Mouse (Mus musculus): ENCODE measurements at regions not wholly inside any gene's neighbourhood (a gene's known extent, or its start where the extent isn't known, plus 50 kb on each side); places are given as distances from the start of the nearest gene placed in this dataset.

GRCm38 (mm10) chr15:68719486-68719885, 2218.8 kb upstream of the Lrrc6 start:
- WGBS = 73% methylated on average over 12 of the region's 12 CpGs

GRCm38 (mm10) chr15:68714337-68714736, 2213.6 kb upstream of the Lrrc6 start:
- Histone ChIP-seq H3K4me1 (no peaks in the 10 kb centered on the region), H3K27me3 (no peaks in the 10 kb centered on the region), H3K4me3 (no peak overlapping the region), H3K36me3 (no peaks in the 10 kb centered on the region), H3K27ac (no peak overlapping the region), H3K4me2 (replicated peaks) (no peak overlapping the region), H3K9ac (no peak overlapping the region), H3K9me3 (no peaks in the 10 kb centered on the region)
- no peak for ATAC-seq (ENCODE audit: insufficient number of reproducible peaks, insufficient read depth, low FRiP score, low TSS enrichment)
- 83% methylated on average over 4 of the region's 4 CpGs for WGBS

More at GRCm38 (mm10) chr15:68719486-68719885, 2218.8 kb upstream of the Lrrc6 start:
- no peak for ATAC-seq (ENCODE audit: insufficient number of reproducible peaks, insufficient read depth, low FRiP score, low TSS enrichment)
- Histone ChIP-seq H3K9ac (no peak overlapping the region), H3K36me3 (no peaks in the 10 kb centered on the region), H3K27me3 (no peaks in the 10 kb centered on the region), H3K27ac (no peak overlapping the region), H3K4me3 (no peak overlapping the region), H3K4me2 (replicated peaks) (no peak overlapping the region), H3K4me1 (no peaks in the 10 kb centered on the region), H3K9me3 (no peaks in the 10 kb centered on the region)

- H3K9ac ChIP-seq = no peak overlapping the region
- H3K9me3 ChIP-seq = no peaks in the 10 kb centered on the region
- H3K4me2 ChIP-seq (replicated peaks) = no peak overlapping the region
- H3K27ac ChIP-seq = no peak overlapping the region
- no peak overlapping the region for H3K4me3 ChIP-seq
- no peaks in the 10 kb centered on the region for H3K4me1 ChIP-seq
- H3K36me3 ChIP-seq = no peaks in the 10 kb centered on the region
- ATAC-seq (ENCODE audit: insufficient number of reproducible peaks, insufficient read depth, low FRiP score, low TSS enrichment) = no peak
- H3K27me3 ChIP-seq = no peaks in the 10 kb centered on the region
- 75% methylated on average over 3 of the region's 3 CpGs for WGBS
Measured at GRCm38 (mm10) chr15:68707306-68707705, 2206.6 kb upstream of the Lrrc6 start.

DNA sequence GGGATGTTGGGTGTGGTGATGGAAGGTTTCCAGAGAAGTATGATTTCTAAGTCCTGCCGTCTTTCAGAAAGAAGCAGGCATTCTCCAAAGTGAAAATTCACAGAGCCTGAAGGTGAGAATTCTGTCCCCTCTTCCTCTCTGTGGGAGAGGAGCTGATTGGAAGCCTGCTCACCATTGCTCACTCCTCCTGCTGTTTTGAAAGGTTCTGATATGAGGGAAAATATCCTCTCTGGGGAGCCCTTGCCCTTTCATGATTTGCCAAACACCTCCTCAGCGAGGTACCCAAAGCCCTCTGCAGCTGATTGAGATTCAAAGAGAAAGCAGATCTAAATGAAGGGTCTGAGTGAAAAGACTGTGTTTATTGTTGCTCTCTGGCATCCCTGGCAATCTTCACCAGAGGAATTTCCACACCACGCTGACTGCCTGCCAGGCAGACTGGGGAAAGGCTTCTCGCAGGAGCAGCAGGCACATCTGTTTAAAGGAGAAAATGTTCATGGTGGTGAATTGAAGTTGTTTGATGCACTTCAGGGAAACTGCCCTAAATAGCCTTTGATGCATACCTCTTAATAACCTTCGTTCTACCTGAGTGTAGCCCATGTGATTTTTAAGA, 2194.4 kb upstream of the Lrrc6 start:
- WGBS = 34% methylated on average over 5 of the region's 5 CpGs
- no peak for ATAC-seq (ENCODE audit: insufficient number of reproducible peaks, insufficient read depth, low FRiP score, low TSS enrichment)
- no peak overlapping the region for H3K27ac ChIP-seq
- H3K4me3 ChIP-seq = no peak overlapping the region
- H3K9ac ChIP-seq = no peak overlapping the region
- no peak overlapping the region for H3K4me2 ChIP-seq (replicated peaks)
- H3K36me3 ChIP-seq = no peaks in the 10 kb centered on the region
- H3K9me3 ChIP-seq = no peaks in the 10 kb centered on the region
- H3K27me3 ChIP-seq = no peaks in the 10 kb centered on the region
- H3K4me1 ChIP-seq = no peaks in the 10 kb centered on the region

DNA sequence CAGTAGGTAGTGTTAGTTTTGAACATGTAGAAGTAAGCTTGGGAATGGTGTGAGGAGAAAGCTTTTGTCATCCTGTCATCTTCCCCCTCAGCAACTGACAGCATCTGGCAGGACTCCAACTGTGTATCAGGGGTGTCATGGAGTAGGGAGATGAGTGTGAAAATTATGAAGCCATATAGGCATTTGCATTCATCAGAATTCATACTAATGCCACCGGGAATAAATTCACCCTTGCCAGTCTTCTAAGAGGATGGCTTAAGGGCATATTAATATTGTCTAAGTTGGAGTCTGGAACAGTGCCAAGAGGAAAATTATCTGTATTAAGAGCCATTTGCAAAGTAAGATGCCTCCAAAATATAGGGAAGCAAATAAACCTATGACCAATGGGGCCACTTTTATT, 2166.8 kb upstream of the Lrrc6 start:
- Histone ChIP-seq H3K4me3 (no peak overlapping the region), H3K27me3 (no peaks in the 10 kb centered on the region), H3K36me3 (no peaks in the 10 kb centered on the region), H3K4me1 (no peaks in the 10 kb centered on the region), H3K4me2 (replicated peaks) (no peak overlapping the region), H3K9ac (no peak overlapping the region), H3K9me3 (no peaks in the 10 kb centered on the region), H3K27ac (no peak overlapping the region)
- ATAC-seq (ENCODE audit: insufficient number of reproducible peaks, insufficient read depth, low FRiP score, low TSS enrichment) = no peak
- WGBS = 86% methylated on average over 1 of the region's 1 CpGs

DNA sequence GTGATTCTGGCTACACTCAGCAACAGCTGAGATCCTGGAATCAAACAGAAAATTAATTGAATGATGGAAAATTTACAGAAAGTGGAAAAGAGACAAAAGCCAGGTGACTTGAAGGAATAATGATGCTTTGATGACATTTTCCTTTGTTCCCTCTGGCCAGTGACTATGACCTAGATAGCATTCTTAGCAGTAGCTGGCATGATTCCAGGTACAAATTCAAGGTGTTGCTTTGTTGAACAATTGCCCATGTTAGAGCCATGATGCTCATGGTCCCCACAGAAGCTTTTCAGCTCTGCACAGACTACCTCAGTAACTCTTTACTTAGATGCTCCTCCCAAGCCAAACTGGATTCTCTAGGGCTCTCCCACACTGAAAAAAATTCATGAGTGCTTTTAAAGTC, 2164.6 kb upstream of the Lrrc6 start:
- no peak for ATAC-seq (ENCODE audit: insufficient number of reproducible peaks, insufficient read depth, low FRiP score, low TSS enrichment)
- H3K27me3 ChIP-seq = no peaks in the 10 kb centered on the region
- no peak overlapping the region for H3K4me2 ChIP-seq (replicated peaks)
- H3K36me3 ChIP-seq = no peaks in the 10 kb centered on the region
- no peaks in the 10 kb centered on the region for H3K9me3 ChIP-seq
- H3K4me1 ChIP-seq = no peaks in the 10 kb centered on the region
- H3K9ac ChIP-seq = no peak overlapping the region
- H3K4me3 ChIP-seq = no peak overlapping the region
- no peak overlapping the region for H3K27ac ChIP-seq

DNA sequence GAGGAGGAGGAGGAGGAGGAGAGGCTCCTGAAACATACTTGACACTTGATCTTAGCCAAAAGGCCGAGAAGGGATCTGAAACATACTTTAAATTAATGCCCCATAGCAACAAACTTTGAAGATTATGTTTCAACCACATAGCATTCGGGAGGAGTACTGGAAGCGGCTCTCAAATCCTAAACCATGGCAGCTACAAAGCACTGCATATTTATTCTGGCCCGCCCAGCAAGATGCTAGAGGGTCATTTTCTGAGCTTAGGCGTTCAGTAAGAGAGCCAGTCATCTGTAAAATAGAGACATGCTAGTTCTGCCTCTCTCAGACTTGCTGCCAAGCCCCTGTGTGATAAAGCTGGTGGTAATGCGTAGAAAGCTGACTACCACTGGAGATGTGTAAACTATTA, 2156.0 kb upstream of the Lrrc6 start:
- Histone ChIP-seq H3K4me1 (no peaks in the 10 kb centered on the region), H3K9me3 (no peaks in the 10 kb centered on the region), H3K4me3 (no peak overlapping the region), H3K27ac (no peak overlapping the region), H3K36me3 (no peaks in the 10 kb centered on the region), H3K9ac (no peak overlapping the region), H3K27me3 (no peaks in the 10 kb centered on the region), H3K4me2 (replicated peaks) (no peak overlapping the region)
- WGBS = 39% methylated on average over 6 of the region's 6 CpGs
- ATAC-seq (ENCODE audit: insufficient number of reproducible peaks, insufficient read depth, low FRiP score, low TSS enrichment) = no peak

- no peak for ATAC-seq (ENCODE audit: insufficient number of reproducible peaks, insufficient read depth, low FRiP score, low TSS enrichment)
- Histone ChIP-seq H3K27ac (no peak overlapping the region), H3K27me3 (no peaks in the 10 kb centered on the region), H3K4me1 (no peaks in the 10 kb centered on the region), H3K4me2 (replicated peaks) (no peak overlapping the region), H3K9ac (no peak overlapping the region), H3K4me3 (no peak overlapping the region), H3K36me3 (no peaks in the 10 kb centered on the region), H3K9me3 (no peaks in the 10 kb centered on the region)
- WGBS = 87% methylated on average over 3 of the region's 3 CpGs
Measured at GRCm38 (mm10) chr15:68655046-68655445, 2154.3 kb upstream of the Lrrc6 start.

DNA sequence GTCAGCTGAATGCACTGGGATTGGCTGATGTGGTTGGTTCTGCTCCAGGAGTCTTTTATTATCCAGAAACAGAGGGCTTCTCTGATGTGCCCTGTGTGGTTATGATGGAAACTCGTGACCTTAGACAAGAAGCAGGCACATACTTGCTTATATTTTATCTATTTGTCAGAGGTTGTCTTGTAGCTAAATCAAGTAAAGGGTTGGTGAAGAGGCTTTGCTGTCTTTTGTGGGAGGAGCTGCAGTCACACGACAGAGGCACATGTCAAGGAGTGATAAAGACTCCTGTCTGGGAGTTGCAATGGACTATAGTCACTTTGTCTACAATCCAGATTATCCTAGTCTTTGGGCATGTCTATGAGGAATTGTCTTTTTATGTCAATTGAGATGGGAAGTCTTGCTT, 2149.9 kb upstream of the Lrrc6 start:
- no peak for ATAC-seq (ENCODE audit: insufficient number of reproducible peaks, insufficient read depth, low FRiP score, low TSS enrichment)
- no peaks in the 10 kb centered on the region for H3K27me3 ChIP-seq
- H3K9me3 ChIP-seq = no peaks in the 10 kb centered on the region
- 75% methylated on average over 2 of the region's 2 CpGs for WGBS
- no peak overlapping the region for H3K4me3 ChIP-seq
- H3K4me2 ChIP-seq (replicated peaks) = no peak overlapping the region
- no peaks in the 10 kb centered on the region for H3K36me3 ChIP-seq
- peaks cover 3% of the 10 kb centered on the region; the same call in 1 of the 2 replicates for H3K4me1 ChIP-seq
- no peak overlapping the region for H3K27ac ChIP-seq
- no peak overlapping the region for H3K9ac ChIP-seq

GRCm38 (mm10) chr15:68650033-68650432, 2149.3 kb upstream of the Lrrc6 start:
- H3K27me3 ChIP-seq = no peaks in the 10 kb centered on the region
- peaks cover 3% of the 10 kb centered on the region; the same call in 1 of the 2 replicates for H3K4me1 ChIP-seq
- H3K27ac ChIP-seq = no peak overlapping the region
- no peak overlapping the region for H3K9ac ChIP-seq
- no peak overlapping the region for H3K4me2 ChIP-seq (replicated peaks)
- no peaks in the 10 kb centered on the region for H3K9me3 ChIP-seq
- no peak overlapping the region for H3K4me3 ChIP-seq
- no peaks in the 10 kb centered on the region for H3K36me3 ChIP-seq
- no peak for ATAC-seq (ENCODE audit: insufficient number of reproducible peaks, insufficient read depth, low FRiP score, low TSS enrichment)
- 59% methylated on average over 3 of the region's 3 CpGs for whole genome bisulfite sequencing

GRCm38 (mm10) chr15:68646865-68647264, 2146.2 kb upstream of the Lrrc6 start:
- Histone ChIP-seq H3K4me2 (replicated peaks) (no peak overlapping the region), H3K27ac (no peak overlapping the region), H3K36me3 (no peaks in the 10 kb centered on the region), H3K9ac (no peak overlapping the region), H3K4me1 (peaks cover 3% of the 10 kb centered on the region; the same call in 1 of the 2 replicates), H3K4me3 (no peak overlapping the region), H3K27me3 (no peaks in the 10 kb centered on the region), H3K9me3 (no peaks in the 10 kb centered on the region)
- 71% methylated on average over 3 of the region's 3 CpGs for WGBS
- no peak for ATAC-seq (ENCODE audit: insufficient number of reproducible peaks, insufficient read depth, low FRiP score, low TSS enrichment)

DNA sequence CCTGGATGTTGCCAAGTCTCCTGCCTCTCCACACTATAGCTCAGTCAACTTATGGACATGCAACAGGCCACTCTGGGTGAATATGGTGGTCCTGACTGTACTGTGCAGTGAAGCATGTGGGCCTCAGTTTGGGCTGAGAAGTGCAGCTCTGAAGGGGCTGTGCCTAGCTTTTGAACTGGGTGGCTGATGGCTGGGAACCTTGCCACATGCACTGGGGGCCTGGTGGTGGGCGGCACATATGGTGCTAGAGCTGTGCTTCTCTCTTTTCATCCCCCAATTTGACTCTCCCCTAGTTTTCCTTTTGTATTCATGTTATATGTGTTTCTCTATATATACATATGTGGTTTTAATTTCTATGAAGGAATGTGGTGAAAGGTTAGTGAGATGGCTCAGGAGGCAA, 2144.2 kb upstream of the Lrrc6 start:
- peaks cover 3% of the 10 kb centered on the region; the same call in 1 of the 2 replicates for H3K4me1 ChIP-seq
- no peak overlapping the region for H3K4me2 ChIP-seq (replicated peaks)
- no peaks in the 10 kb centered on the region for H3K9me3 ChIP-seq
- no peak overlapping the region for H3K27ac ChIP-seq
- ATAC-seq (ENCODE audit: insufficient number of reproducible peaks, insufficient read depth, low FRiP score, low TSS enrichment) = no peak
- no peaks in the 10 kb centered on the region for H3K36me3 ChIP-seq
- H3K9ac ChIP-seq = no peak overlapping the region
- WGBS = 91% methylated on average over 1 of the region's 1 CpGs
- no peaks in the 10 kb centered on the region for H3K27me3 ChIP-seq
- H3K4me3 ChIP-seq = no peak overlapping the region

GRCm38 (mm10) chr15:68635633-68636032, 2134.9 kb upstream of the Lrrc6 start:
- Histone ChIP-seq H3K4me2 (replicated peaks) (no peak overlapping the region), H3K4me3 (no peak overlapping the region), H3K9me3 (no peaks in the 10 kb centered on the region), H3K27ac (no peak overlapping the region), H3K4me1 (no peaks in the 10 kb centered on the region), H3K9ac (no peak overlapping the region), H3K27me3 (no peaks in the 10 kb centered on the region), H3K36me3 (no peaks in the 10 kb centered on the region)
- no peak for ATAC-seq (ENCODE audit: insufficient number of reproducible peaks, insufficient read depth, low FRiP score, low TSS enrichment)
